Mouse (Mus musculus) lung, postnatal 10 days (tissue): ENCODE results near the gene Anxa9.

Experiments used
- DNase-seq: peaks from one replicate; pipeline ENCODE4 v3.0.0; 2021

Gene Anxa9

DNA sequence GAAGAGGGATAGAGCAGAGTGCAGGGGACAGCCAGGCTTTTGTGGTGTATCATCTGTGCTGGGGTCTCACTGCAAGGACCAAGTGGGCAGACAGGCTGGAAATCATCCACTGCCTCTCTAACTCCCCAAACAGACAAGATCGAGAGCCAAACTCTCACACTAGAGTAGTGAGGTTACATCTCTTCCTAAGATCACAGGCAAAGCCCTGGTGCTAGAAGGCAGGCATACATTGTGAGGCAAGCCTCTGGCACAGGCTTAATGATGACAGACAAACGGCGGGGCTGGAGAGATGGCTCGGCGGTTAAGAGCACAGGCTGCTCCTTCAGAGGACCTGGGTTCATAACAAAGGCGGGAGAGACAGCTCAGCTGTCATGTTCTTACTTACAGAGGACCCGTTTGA is 6.5 kb upstream of the Anxa9 start:
- DNase-seq = no peak

DNA sequence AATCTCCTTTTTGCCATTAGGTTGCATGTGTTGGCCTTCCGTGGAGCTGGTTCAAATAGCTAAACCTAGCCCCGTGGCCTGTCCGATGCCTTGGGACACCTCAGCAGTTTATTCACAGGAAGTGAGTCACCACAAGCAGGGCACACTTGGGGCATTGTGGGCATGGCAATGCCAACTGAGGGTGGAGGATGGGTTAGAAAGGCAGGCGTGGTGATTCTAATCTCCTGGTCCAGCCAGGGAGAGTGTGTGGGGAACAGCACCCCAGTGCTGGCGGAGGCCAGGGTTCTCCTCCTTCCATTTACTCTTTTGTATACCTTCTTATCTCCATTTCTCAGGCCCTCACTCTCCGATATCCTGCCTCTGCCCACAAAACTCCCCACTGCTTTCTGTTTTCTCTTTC is 5.6 kb upstream of the Anxa9 start:
- no peak for DNase-seq

DNA sequence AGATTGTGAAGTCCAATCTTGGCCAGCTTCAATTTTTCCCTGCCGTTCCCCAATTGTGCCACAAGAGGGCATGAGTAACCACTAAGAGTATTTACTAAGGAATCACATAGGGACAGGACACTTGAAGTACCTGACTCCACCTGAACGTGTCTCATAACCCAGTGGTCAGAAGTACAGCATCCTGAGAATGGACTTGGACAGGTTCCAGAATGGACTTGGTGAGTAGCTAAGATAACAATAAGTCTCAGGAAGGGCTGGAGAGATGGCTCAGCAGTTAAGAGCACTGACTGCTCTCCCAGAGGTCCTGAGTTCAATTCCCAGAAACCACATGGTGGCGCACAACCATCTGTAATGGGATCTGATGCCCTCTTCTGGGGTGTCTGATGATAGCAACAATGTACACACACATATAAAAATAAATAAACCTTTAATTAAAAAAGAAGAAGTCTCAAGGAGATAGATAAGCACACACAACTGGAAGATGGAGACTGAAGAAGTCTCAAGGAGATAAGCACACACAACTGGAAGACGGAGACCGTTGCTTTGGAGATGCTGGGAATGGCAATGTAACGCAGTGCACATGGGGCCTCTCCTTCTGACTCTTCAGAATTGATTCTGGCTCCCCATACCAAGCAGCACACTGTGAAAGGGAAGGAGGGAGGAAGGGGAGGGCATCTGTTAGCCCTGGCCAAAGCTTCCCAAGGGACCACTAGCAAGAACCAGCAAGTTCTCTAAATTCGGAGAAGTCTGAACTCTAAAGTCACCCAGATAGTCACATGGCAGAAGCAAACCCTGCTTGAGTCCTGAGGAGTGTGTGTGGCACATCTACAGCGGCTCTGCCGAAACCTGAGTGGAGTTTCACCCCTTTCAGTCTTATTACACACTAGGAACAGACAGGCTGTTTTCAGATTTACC is 4.2 kb upstream of the Anxa9 start:
- DNase-seq = peak; percentile 84

DNA sequence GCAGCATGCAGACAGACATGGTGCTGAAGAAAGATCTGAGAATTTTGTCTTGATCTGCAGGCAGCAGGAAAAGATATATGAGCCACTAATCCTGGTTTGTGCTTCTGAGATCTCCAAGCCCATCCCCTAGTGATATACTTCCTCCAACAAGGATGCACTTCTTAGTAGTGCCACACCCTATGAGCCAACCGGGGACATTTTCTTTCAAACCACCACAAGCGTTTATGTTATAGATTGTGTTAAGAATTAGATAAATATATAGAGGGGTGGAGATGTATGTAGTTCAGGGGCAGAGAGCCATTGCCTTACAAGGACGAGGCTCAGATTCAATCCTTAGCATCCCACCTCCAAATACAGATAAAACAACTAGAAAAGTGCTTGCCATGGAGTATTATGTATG is 3.5 kb upstream of the Anxa9 start:
- no peak for DNase-seq

DNA sequence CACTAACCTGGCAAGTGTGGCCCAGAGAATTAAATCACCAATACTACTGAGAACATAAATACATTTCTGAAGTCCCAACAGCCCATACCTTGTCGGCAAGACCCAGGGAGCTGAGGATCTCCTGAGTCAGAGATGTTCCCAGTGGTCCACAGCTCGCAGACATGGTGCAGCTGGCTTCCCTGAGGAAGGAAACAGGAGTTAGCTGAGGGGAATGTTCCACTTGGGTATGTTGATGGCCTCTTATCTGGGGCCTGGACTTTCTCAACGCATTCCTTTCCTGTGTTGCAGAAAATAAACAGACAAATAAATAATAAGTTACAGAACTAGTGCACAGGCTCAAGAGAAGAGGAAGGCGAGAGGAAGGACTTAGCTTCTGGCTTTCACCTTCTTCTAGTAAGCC is 732 bp downstream of the Anxa9 start:
- DNase-seq = no peak

DNA sequence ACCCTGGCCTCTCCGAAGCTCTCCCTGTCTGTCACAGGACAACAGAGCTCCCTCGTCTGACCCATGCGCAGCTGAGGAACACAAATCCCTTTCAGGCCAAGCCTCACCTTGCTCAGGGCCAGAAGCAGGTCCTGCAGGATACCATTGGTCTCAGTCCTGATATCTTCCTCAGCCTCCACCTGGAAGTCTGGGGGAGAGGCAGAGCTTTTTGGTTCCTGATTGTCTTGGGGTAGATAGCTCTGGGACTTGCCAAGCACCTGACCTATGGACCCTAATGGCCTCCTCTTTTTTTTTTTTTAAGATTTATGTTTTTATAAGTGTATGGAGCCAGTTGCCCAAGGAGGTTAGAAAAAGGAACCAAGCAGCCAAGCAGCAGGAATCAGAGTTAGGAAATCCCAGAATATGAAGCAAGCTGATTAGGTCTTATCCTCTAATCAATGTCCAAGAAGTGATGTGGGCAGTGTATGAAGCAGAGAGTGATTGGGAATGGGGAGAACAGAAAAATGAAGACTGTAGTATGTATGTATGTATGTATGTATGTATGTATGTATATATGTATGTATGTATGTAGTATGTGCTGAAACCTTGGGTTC is 5.7 kb downstream of the Anxa9 start:
- no peak for DNase-seq

DNA sequence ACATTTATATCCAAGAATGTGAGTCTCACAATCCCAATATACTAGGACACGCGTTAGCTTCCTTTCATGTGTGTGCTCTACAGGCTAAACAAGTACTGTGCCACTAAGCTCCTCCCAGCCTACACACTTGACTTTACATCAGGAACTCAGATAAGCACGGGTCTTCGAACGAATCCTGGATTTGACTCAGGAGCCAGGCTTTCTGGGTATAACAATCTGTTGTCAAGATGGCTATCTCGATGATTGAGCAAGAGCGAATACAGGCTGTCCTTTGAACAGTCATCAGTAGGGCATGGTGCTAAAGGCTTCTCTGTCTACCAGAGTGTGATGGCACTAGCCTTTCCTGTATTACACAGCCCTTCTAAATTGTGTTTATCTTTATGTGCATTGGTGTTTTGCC is 9.0 kb downstream of the Anxa9 start:
- DNase-seq = no peak

DNA sequence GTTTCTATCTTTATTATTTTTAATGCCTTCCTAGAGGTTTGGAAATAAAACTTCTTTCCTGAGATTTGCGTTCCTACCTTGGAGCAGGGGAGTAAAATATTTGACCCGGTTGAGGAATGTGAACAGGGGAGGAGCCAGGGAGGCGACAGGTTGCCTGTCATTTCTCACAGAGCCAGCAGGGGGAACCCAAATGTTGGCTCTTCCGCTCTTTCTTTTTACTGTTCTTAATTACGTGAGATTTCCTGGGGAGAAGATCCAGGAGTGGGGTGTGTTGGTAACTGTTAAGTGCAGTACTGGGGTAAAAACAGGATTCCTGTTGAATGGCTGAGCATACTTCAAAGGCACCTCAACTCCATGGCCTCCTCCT is 10.9 kb downstream of the Anxa9 start:
- DNase-seq = peak; percentile 73

DNA sequence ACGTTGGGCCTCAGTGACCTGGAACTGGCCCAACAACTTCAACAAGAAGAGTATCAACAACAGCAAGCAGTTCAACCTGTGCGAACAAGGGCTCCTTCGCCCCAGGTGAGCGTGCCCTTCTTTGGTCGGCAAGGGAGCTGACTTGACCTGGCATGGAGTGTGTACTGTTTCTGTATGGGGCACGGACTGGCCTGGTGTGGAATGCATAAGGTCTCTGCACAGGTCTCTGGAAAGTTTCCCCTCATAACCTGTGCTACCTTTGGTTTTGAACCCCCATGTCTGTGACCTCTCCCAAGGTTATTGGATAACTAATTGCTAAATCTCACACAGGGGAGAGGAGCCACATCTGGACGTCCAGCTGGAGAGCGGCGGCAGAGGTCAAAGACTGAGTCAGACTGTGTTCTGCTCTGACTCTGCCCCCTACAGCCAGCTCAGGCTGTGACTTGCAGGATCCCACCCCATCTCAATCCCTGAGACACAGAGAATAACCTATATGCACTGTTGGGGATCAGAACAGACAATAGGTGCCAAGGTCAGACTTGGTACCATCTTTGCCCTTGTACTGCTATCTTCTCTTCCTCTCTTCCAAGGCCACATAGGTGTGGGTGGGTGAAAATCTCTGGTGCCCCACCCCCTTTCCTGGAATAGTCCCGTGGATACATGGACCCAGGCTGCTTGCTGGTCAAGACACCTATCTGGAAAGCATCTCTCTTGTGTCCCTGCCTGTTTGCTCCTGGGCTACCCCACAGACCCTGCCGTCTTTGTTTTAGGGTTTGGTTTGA is 11.5 kb downstream of the Anxa9 start:
- no peak for DNase-seq

DNA sequence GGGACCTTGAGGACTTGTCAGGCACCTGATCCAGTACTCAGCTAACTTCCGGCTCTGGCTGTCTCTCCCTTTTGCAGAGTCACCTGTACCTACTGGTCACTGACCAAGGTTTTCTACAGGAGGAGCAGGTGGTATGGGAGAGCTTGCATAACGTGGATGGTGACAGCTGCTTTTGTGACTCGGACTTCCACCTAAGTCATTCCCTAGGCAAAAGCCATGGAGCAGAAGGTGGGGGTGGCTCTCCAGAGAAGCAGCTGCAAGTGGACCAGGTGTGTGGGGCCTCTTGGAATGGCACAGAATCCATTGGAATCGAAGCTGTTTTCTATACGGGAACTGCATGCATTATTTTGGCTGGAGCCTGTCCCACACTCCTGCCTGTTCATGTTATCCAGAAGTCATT is 12.3 kb downstream of the Anxa9 start:
- DNase-seq = no peak

DNA sequence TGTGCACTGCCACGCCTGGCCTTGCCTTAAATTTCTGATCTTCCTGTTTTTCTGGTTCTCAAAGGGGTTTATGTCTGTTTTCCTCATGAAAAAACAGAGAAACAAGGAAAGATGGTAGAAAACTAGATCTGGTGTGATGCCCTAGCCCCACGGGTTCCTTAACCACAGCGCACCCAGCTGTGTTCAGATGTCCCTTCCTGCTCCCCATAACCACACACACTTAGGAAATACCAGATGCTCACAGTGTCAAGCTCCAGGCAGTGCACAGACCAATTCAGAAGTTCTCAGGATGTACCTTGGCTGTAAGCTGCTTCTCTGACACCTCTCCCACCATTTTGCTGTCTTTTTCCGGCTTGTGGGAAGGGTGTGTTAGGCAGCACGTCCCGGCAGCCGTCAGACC is 12.7 kb downstream of the Anxa9 start:
- DNase-seq = no peak

DNA sequence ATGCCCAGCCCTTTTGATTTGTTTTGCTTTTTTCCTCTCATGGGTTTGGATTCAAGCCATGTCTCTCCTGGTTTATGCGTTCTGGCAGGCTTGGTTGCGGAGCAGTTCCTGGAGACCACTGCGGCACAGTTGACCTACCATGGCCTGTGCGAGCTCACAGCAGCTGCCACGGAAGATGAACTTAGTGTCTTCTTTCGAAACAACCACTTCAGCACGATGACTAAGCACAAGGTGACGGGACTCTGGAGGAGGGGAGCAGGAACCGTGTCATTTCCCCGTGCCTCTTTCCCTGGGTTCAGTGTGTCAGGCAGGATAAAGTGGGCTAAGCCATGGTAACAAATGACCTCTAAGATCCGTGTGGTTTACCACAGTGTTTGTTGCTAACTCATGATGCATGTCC is 13.4 kb downstream of the Anxa9 start:
- DNase-seq = no peak

DNA sequence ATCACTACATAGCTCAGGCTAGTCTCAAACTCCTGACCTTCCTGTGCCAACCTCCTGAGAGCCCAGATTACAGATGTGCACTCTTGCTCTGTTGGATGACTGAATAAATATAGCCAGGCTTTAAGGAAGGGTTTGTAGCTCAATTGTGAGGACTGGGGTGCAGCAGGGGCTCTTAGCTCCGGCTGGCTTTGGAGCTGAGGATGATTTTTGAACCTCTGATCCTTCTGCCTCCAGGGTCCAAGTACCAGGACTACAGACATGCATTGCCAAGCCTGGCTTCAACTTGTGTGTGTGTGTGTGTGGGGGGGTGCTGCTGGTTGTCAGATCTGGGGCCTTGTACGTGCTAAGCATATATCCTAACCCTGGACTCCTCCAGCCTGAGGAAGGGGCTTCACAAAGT is 14.1 kb downstream of the Anxa9 start:
- no peak for DNase-seq

DNA sequence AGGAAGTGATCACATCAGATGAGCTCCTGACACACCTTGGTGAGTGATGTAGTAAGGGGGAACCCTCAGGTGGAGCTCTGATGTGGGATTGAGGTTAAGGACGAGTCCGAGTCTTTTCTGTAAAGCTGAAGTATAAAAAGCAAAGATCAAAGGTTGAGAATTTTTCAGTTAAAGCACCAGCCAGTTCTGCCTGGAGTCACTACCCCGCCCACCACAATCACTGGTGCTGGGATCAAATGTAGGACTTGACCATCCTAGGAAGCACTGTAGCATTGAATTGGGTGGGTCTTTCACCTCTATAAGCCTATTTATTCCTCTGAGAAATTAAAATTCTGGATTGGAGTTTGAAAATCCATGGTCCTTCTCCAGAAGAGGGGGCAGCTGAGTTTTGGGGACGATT is 15.9 kb downstream of the Anxa9 start:
- no peak for DNase-seq

DNA sequence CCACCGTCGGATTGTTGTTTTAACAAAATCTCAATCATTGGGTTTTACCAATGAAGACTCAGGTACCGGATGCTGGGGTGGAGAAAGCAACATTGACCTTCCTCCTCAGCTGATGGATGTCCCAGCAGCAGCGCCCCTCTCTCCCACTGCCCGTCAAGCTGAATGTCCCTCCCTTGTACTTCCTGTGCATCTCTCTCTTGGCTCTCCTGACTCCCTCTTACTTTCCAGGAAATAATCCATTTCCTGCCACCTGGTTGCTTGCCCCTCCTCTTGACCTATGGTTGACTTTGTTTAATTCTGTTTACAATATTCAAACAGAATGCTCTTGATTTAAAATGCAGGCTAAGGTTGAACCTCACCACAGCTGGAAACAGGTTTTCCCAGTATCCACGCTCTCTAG is 16.8 kb downstream of the Anxa9 start:
- DNase-seq = no peak

DNA sequence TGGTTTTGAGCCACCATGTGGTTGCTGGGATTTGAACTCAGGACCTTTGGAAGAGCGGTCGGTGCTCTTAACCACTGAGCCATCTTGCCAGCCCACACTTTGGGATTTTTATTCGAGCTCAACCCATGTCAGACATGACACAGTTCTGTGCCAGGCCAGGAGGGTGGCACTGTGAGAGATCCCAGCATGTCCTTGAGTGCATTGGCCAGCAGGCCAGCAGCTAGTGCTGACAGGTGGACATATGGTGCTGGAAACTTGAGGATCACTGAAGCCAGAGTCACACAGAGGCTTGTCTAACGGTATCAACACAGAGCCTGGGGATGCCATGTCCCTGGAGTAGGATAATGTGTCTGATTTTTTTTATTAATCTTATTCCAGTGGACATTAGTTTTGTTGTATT is 17.6 kb downstream of the Anxa9 start:
- DNase-seq = no peak

DNA sequence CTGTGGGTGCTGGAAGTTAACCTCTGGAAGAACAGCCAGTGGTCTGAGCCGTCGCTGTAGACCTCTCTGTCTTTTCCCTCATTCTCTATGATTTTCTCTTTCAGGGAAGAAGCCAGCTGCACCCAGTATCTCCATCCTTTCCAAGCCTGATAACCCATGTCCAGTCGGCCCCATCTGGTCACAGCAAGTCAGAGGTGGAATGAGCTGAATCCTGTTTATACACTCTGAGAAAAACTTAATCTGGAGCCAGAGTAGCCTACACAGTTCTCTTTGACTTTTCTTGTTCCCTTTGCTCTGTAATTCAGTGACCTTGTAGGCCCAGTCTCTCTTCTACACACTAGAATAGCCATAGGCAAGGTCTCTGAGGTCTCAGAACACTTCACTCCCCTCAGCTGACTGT is 19.4 kb downstream of the Anxa9 start:
- no peak for DNase-seq

DNA sequence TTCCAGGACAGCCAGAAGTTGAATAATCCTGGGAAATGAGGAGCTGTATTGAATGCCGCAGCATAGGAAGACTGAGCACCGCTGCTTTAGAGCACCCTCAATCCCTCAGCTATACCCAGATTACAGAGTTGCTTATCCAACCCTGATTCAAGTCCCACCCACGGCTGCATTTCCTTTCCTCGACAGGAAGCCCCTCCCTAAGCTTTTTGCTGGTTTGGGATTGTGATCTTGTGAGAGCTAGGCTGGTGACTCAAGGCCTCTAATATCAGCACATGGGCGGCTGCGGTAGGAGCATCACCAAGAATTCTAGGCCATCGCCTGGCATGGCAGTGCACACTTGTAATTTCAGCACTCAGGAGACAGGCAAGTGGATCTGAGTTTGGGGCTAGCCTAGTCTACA is 20.5 kb downstream of the Anxa9 start:
- peak; percentile 47 for DNase-seq

DNA sequence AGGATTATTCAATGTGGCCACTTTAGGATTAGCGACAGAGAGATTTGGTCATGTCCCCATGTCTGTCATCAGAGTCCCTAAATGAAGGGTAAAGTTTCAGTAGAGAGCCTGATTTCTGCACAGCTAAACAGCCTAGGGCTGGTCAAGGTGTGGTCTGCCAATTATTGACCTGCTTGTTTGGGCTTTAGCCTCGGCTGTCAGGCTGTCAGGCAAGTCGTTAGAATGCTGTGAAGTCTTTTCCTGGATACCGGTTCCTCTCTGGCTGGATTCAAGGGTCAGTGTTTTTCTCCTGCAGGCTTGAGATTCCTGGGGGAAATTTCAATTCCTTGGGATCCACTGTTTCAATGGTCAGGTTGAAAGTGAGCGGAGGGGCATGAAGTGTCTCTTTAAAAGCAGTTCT is 21.0 kb downstream of the Anxa9 start:
- DNase-seq = no peak

DNA sequence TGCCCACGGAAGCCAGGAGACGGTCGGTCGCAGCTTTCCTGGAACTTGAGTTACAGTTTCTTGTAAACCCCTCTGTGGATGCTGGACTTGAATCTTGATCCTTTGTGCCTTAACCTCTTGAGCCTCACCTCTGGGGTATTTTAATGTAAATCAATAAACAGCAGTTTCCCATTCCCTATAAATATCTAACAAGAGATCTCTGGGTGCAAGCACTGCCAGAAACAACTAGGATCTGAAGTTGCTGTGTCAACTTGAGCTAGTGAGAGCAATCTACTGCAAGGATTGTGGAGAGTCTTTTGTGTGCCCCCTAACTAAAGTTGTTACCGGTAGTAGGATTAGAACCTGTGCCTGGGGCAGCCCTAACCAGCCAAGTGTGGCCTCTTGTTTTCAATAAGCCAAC is 21.6 kb downstream of the Anxa9 start:
- DNase-seq = no peak

DNA sequence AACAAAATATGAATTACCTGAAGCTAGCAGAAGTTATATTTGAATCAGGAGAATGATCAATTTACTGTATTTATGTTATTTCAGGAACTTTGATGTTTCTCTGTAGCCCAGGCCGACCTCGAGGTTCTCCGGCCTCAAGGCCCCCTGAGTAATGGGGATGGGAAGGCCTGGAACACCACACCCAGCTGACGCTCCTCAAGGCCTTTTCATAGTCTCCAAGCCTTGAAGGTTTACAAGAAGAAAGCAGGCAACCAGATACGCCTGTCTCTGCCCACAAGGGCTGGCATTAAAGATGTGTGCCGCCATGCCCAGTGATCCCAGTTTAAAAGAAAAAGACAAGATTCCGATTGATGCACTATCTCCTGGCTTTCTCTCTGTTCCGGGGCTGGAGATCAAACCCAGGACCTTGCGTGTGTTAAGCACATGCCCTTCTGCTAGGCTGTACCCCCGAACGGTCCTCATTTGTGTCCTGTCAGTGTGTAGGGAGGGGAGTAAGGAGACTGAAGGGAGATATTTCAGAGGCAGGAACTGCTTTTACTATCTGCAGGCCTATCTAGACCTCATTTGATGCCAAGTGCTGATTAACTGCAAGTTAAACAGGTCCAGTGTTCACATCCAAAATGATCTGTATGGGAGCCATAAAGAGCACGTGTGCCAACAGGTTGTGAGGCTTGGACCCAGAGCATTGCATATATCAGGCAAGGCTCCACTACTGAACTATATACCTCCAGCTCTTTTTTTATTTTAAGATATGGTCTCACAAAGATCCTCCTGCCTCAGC is 22.3 kb downstream of the Anxa9 start:
- no peak for DNase-seq

DNA sequence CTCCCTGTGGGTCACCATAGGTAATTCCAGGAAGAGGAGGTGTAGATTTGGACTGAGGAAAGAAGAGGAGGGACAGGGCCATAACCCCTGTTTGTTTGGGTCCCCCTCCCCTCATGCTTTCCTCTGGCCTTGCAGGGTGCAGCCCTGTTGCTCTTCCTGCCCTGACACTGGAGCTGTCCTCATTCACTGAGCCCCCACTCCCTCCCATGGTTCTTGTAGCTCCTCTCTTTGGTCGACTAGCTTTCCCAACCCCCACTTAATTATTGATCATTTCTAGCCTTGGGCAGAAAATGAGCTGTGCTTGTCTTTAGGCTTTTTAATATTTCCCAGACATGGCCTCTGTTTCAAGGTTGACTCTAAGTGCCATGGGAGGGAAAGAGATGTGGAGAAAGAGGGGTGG is 22.9 kb downstream of the Anxa9 start:
- DNase-seq = no peak

DNA sequence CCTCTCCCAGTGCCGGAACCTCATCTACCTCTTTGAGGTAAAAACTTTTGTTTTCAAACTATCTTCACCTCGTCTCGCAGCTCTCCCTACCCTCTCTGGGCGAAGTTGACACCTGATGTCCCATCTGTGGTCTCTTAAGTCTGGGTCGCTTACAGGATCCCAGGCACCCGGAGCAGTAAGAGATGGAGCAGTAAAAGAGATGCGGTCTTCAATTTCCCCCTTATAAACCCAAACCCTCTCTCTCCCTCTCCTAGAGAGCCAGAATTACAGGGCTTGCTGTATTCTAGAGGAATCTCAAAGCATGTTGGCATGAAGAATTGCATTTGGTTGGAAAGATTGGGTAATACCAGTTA is 23.4 kb downstream of the Anxa9 start:
- no peak for DNase-seq
